Mouse (Mus musculus) small intestine, adult 2 months (tissue): ENCODE results near the gene Repin1. TPM values are rescaled to one million over a fixed set of nuclear protein-coding genes. Genes with fewer than 3 reads are reported as not detected.

Experiments
- H3K27ac ChIP-seq: fragments of 200-500 bp; 2 replicates; pipeline ENCODE4 v1.5.1; 2012; ENCODE audit warnings: low read depth, low read length, control low read depth, inconsistent platforms; ENCODE audit not compliant: insufficient read depth
- H3K27me3 ChIP-seq: fragments of 200-500 bp; 2 replicates; pipeline ENCODE4 v1.6.1; 2012; ENCODE audit warnings: mild to moderate bottlenecking, moderate library complexity, low read length, inconsistent platforms; ENCODE audit not compliant: control insufficient read depth, insufficient read depth
- H3K36me3 ChIP-seq: fragments of 200-500 bp; 2 replicates; pipeline ENCODE4 v1.6.1; 2012; ENCODE audit warnings: mild to moderate bottlenecking, low read length, control low read depth, inconsistent platforms; ENCODE audit not compliant: control insufficient read depth, insufficient read depth
- H3K4me1 ChIP-seq: fragments of 200-500 bp; 2 replicates; pipeline ENCODE4 v1.6.1; 2012; ENCODE audit warnings: low read length, inconsistent platforms, mixed read lengths; ENCODE audit not compliant: control insufficient read depth, insufficient read depth, insufficient read length
- H3K4me3 ChIP-seq: fragments of 200-500 bp; 2 replicates; pipeline ENCODE4 v1.5.1; 2012; ENCODE audit warnings: low read depth, mild to moderate bottlenecking, control low read depth, inconsistent platforms, low read length, moderate library complexity
- CTCF ChIP-seq: fragments of 200-500 bp; IDR thresholded peaks from 2 replicates; pipeline ENCODE4 v1.5.1; 2012; ENCODE audit warnings: low read depth, mild to moderate bottlenecking, control low read depth, inconsistent platforms, low read length, moderate library complexity, mixed read lengths; ENCODE audit not compliant: insufficient replicate concordance, insufficient read length; ENCODE audit errors: extremely low read depth
- POLR2A ChIP-seq: fragments of 200-500 bp; IDR thresholded peaks from 2 replicates; pipeline ENCODE4 v1.6.1; 2012; ENCODE audit warnings: low read depth, mild to moderate bottlenecking, control low read depth, inconsistent platforms, low read length, moderate library complexity
- whole genome bisulfite sequencing: fragments of 180-500 bp; shearing (Covaris S2); methylation state at CpG from one replicate; pipeline ENCODE4 v1.1.7; 2018; 5-methylcytosine and 5-hydroxymethylcytosine counted together
- polyA plus RNA-seq: library from polyadenylated mRNA; depleted of rRNA; stranded (reverse); fragments of >200 nt; gene quantifications from 2 replicates; pipeline ENCODE4 v1.2.3, GENCODE M21; 2012

The Repin1 gene
- polyA plus RNA-seq, 1 experiment = 10.2 TPM

DNA sequence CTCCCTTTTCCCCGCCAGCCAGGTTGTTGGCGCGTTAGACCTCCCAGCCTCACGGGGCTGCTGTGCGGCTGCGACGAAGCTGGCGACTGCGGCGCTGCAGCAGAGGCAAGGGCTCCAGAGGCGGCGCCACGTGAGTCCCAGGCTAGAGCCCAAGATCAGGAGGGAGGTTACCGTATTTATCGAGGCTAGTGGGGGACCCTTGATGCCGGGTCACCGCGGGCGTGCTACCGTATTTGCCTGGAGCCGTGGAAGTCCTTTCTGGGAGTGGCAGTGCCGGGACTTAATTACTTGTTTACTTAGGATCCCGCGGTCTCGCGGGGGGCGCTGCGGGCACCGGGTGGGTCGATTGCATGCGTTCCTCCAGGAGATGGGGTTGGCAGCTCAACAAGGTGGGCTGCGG lies 33.3 kb downstream of the Repin1 start:
- WGBS = under 1% methylated on average over 32 of the region's 32 CpGs
- H3K27ac ChIP-seq = no peak overlapping the region
- peaks cover 22% of the 10 kb centered on the region for H3K27me3 ChIP-seq
- no peak for TF ChIP-seq CTCF
- TF ChIP-seq POLR2A = no peak
- peak overlapping the region; percentile 63 for H3K4me3 ChIP-seq
- H3K4me1 ChIP-seq = peaks cover 6% of the 10 kb centered on the region
- no peaks in the 10 kb centered on the region for H3K36me3 ChIP-seq

DNA sequence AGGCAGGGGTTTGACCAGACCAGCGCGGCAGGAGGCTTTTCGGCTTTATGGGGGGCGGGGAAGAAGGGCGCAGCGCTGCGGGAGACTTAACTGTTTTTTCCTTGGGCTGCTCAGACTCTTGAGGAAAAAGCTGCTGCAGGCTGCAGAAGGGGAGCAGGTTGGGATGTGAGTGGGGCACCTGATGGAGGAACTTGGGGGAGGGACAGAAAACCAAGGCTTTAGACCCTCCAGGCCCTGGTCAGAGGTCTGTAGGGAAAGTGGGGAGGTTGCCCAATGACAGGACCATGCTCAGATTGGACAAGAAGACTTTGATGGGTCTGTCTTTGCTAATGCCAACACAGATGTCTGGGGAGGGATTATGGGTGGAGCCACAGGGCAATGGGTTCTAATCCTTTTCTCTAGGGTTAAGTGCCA lies 33.8 kb downstream of the Repin1 start:
- H3K27me3 ChIP-seq = peaks cover 22% of the 10 kb centered on the region
- H3K36me3 ChIP-seq = no peaks in the 10 kb centered on the region
- TF ChIP-seq POLR2A = no peak
- no peak for TF ChIP-seq CTCF
- H3K27ac ChIP-seq = no peak overlapping the region
- peak overlapping the region; percentile 63 for H3K4me3 ChIP-seq
- peaks cover 6% of the 10 kb centered on the region for H3K4me1 ChIP-seq
- 13% methylated on average over 7 of the region's 7 CpGs for WGBS

DNA sequence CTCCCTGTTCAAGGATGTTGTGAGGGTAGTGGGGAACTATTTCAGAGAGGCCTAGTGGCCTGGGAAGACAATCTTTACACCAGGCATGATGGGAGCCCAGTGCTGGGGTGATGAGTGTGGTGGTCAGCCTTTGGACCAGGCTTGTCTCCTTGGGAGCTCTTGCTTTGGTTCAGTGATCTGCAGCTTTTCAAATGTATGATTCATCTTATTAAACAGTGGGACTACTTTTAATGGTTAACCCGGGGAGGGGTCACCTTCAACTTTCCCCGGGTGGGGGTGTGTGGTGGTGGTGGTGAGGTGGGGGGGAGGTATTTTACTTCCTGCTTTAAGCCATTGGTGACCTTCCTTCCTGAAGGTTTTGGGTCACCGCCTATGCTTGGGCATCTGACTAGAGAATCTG lies 34.7 kb downstream of the Repin1 start:
- H3K4me3 ChIP-seq = no peak overlapping the region
- TF ChIP-seq CTCF = no peak
- no peak for TF ChIP-seq POLR2A
- H3K4me1 ChIP-seq = peaks cover 6% of the 10 kb centered on the region
- H3K36me3 ChIP-seq = no peaks in the 10 kb centered on the region
- no peak overlapping the region for H3K27ac ChIP-seq
- WGBS = 70% methylated on average over 3 of the region's 3 CpGs
- H3K27me3 ChIP-seq = peaks cover 22% of the 10 kb centered on the region

DNA sequence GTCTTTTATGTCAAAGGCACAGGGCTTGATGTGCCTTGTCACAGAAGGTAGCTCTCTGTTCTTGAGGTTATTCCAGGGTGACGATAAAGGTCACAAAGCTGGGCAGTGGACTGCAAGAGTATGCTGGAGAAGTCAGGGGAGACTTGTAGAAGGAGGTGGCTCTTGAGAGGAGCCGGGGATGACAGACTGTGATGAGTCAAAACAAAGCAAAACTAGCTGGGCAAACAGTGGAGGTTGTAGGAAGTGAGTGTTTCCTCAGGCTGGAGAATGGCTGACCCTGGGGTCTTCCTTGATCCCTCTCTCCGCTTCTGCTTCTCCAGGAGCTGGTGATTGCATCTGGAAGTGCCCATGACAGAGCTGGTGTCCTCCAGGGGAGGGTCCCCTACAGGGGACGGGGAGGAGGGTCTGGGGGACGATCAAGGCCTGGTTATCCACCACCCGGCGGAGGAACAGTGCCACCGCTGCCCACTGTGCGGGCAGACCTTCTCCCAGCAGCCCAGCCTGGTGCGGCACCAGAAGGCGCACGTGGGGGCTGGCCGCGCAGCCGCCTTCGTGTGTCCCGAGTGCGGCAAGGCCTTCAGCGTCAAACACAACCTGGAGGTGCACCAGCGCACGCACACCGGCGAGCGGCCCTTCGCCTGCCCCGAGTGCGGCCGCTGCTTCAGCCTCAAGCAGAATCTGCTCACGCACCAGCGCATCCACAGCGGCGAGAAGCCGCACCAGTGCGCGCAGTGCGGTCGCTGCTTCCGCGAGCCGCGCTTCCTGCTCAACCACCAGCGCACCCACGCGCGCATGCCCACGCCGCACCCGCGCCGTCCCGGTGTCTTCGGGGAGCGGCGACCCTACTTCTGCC lies 35.4 kb downstream of the Repin1 start:
- Histone ChIP-seq H3K27ac (no peak overlapping the region), H3K4me1 (peaks cover 6% of the 10 kb centered on the region), H3K4me3 (peak overlapping the region; percentile 58), H3K27me3 (peaks cover 22% of the 10 kb centered on the region), H3K36me3 (no peaks in the 10 kb centered on the region)
- no peak for TF ChIP-seq POLR2A
- TF ChIP-seq CTCF = no peak
- WGBS = 15% methylated on average over 54 of the region's 54 CpGs

DNA sequence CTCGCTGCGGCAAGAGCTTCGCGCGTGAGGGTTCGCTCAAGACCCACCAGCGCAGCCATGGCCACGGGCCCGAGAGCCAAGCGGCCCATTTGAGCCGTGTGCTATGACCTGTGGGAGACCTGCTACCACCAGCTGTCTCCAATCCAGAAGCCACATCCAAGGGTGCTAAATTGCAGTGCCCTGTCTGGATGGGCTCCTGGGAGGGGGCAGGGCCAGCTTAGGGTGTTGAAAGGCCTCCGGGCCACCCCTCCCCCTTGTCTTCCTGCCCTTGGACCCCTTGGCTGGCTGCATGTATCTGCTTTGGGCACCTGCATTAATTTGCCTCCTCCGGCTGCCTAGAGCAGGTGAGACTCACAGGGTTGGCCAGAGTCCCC lies 36.0 kb downstream of the Repin1 start:
- H3K36me3 ChIP-seq = no peaks in the 10 kb centered on the region
- H3K27me3 ChIP-seq = peaks cover 22% of the 10 kb centered on the region
- H3K4me3 ChIP-seq = peak overlapping the region; percentile 58
- TF ChIP-seq POLR2A = no peak
- TF ChIP-seq CTCF = no peak
- H3K4me1 ChIP-seq = peaks cover 6% of the 10 kb centered on the region
- WGBS = 23% methylated on average over 13 of the region's 13 CpGs
- H3K27ac ChIP-seq = no peak overlapping the region

DNA sequence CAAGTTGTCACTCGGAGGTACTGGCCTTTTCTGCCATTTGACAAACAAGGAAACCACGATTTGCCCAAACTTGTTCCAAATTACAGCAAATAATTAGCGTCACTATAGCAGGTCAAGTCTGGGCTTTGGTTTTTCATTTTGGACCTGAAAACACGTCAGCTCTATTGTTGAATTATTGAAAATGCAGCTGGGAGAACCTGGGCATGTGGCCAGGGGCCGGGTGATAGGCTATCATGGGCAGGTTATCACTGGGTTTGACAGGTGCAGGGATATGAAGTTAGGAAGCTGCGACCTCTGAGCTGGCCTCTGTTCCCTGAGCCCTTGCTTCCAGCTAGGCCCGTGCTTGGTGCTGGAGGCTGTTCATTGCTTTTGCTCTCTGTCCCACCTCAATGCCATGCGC lies 37.1 kb downstream of the Repin1 start:
- 44% methylated on average over 8 of the region's 8 CpGs for WGBS
- H3K27me3 ChIP-seq = peaks cover 22% of the 10 kb centered on the region
- peaks cover 6% of the 10 kb centered on the region for H3K4me1 ChIP-seq
- no peak overlapping the region for H3K27ac ChIP-seq
- H3K36me3 ChIP-seq = no peaks in the 10 kb centered on the region
- no peak overlapping the region for H3K4me3 ChIP-seq
- no peak for TF ChIP-seq POLR2A
- TF ChIP-seq CTCF = no peak

DNA sequence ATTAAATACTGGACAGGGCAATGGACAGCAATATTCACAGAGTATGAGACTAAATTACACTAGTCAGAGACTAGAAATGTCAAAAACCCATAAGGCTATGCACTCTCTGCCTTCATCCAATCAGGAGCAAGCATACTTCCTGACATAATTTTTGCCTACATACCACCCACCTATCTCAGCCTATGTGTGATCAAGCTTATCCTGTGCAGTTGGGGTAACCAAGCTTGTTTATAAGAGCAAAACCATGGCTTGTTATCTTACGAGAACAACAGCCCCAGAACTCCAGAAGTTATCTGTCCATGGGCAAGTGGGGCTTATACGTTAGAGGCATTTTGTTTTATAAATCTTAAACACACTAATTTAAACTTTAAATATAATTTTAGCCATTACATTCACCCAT lies 41.4 kb downstream of the Repin1 start:
- H3K27ac ChIP-seq = no peak overlapping the region
- WGBS = 85% methylated on average over 2 of the region's 2 CpGs
- H3K36me3 ChIP-seq = no peaks in the 10 kb centered on the region
- no peaks in the 10 kb centered on the region for H3K4me1 ChIP-seq
- no peak overlapping the region for H3K4me3 ChIP-seq
- TF ChIP-seq POLR2A (no peak), CTCF (no peak)
- H3K27me3 ChIP-seq = no peaks in the 10 kb centered on the region
